Mouse (Mus musculus) hindbrain, postnatal 0 days (tissue): ENCODE measurements around the gene Hrh2. TPM values are rescaled to one million over a fixed set of nuclear protein-coding genes. Genes with fewer than 3 reads are reported as not detected.

Source experiments
- ATAC-seq: fragments of 200-750 bp; cut with Nextera tagmentation; 2 replicates; pipeline ENCODE4 v1.8.0; 2017; ENCODE audit warnings: mild to moderate bottlenecking, moderate TSS enrichment, moderate library complexity
- DNase-seq: peaks from one replicate; pipeline ENCODE4 v3.0.0-alpha.2; 2015; ENCODE audit warnings: low spot score
- H3K27ac ChIP-seq: fragments of 300-500 bp; sonication (generic); 2 replicates; pipeline ENCODE4 v1.5.1; 2014; ENCODE audit warnings: mild to moderate bottlenecking
- H3K27me3 ChIP-seq: fragments of 300-500 bp; sonication (generic); 2 replicates; pipeline ENCODE4 v1.6.1; 2014; ENCODE audit warnings: low read length, mixed read lengths; ENCODE audit not compliant: insufficient read depth
- H3K36me3 ChIP-seq: fragments of 300-500 bp; sonication (generic); 2 replicates; pipeline ENCODE4 v1.6.1; 2014; ENCODE audit warnings: low read length, mixed read lengths; ENCODE audit not compliant: insufficient read depth
- H3K4me1 ChIP-seq: fragments of 300-500 bp; sonication (generic); 2 replicates; pipeline ENCODE4 v1.6.1; 2014; ENCODE audit warnings: antibody characterized with exemption, low read length, mixed read lengths; ENCODE audit not compliant: insufficient read depth
- H3K4me2 ChIP-seq: fragments of 300-500 bp; sonication (generic); 2 replicates; pipeline ENCODE4 v1.6.1; 2014; ENCODE audit warnings: low read depth, mild to moderate bottlenecking, low read length, moderate library complexity, mixed read lengths
- H3K4me3 ChIP-seq: fragments of 300-500 bp; sonication (generic); 2 replicates; pipeline ENCODE4 v1.5.1; 2014; ENCODE audit warnings: low read length
- H3K9ac ChIP-seq: fragments of 300-500 bp; sonication (generic); replicated peaks from 2 replicates; pipeline ENCODE4 v1.6.1; 2014; ENCODE audit warnings: mild to moderate bottlenecking, low read length, moderate library complexity, mixed read lengths
- H3K9me3 ChIP-seq: fragments of 300-500 bp; sonication (generic); 2 replicates; pipeline ENCODE4 v1.6.1; 2016; ENCODE audit warnings: low read length, mixed read lengths
- CTCF ChIP-seq: IDR thresholded peaks from 2 replicates; pipeline ENCODE4 v1.5.1; 2016; ENCODE audit warnings: antibody characterized with exemption, control low read depth, low read depth
- WGBS: fragments of 180-500 bp; shearing (Covaris S2); extraction: QIAGEN DNeasy Blood & Tissue Kit; methylation state at CpG from one replicate; pipeline ENCODE4 v1.1.7; 2014; 5-methylcytosine and 5-hydroxymethylcytosine counted together
- polyA plus RNA-seq: library from polyadenylated mRNA; unstranded; fragments of >200 nt; fragmentation: Nextera tagmentation; extraction: Ambion mirVana; gene quantifications from 2 replicates; pipeline ENCODE4 v1.2.1, GENCODE M21; 2015
- total RNA-seq: library from RNA; depleted of rRNA; stranded (reverse); fragments of >200 nt; gene quantifications from 2 replicates; pipeline ENCODE4 v1.2.3, GENCODE M21; 2014

Gene Hrh2
- total and polyA plus RNA-seq, 2 experiments from 2014 or later = 0.98 to 2.9 TPM

GRCm38 (mm10) chr13:54193580-54193979, 1.7 kb downstream of the Hrh2 start:
- H3K4me3 ChIP-seq = no peak overlapping the region
- no peak overlapping the region for H3K27ac ChIP-seq
- no peaks in the 10 kb centered on the region for H3K9me3 ChIP-seq
- no peaks in the 10 kb centered on the region for H3K27me3 ChIP-seq
- H3K9ac ChIP-seq = no peak overlapping the region
- WGBS = 58% methylated on average over 5 of the region's 5 CpGs
- no peak overlapping the region for H3K4me2 ChIP-seq
- TF ChIP-seq CTCF = no peak
- DNase-seq (no peak), ATAC-seq (no peak)
- no peaks in the 10 kb centered on the region for H3K36me3 ChIP-seq
- no peaks in the 10 kb centered on the region for H3K4me1 ChIP-seq

- Histone ChIP-seq H3K4me2 (no peak overlapping the region), H3K27ac (no peak overlapping the region), H3K9me3 (no peaks in the 10 kb centered on the region), H3K4me1 (no peaks in the 10 kb centered on the region), H3K4me3 (no peak overlapping the region), H3K9ac (no peak overlapping the region), H3K36me3 (no peaks in the 10 kb centered on the region), H3K27me3 (no peaks in the 10 kb centered on the region)
- no peak for TF ChIP-seq CTCF
- DNase-seq (peak; percentile 20), ATAC-seq (peak; percentile 39)
- WGBS = 34% methylated on average over 9 of the region's 9 CpGs
Observed at GRCm38 (mm10) chr13:54199000-54199399, 7.1 kb downstream of the Hrh2 start.

- Histone ChIP-seq H3K9ac (no peak overlapping the region), H3K9me3 (no peaks in the 10 kb centered on the region), H3K4me3 (no peak overlapping the region), H3K27ac (no peak overlapping the region), H3K27me3 (no peaks in the 10 kb centered on the region), H3K36me3 (no peaks in the 10 kb centered on the region), H3K4me2 (no peak overlapping the region), H3K4me1 (no peaks in the 10 kb centered on the region)
- 59% methylated on average over 8 of the region's 8 CpGs for WGBS
- peak; percentile 74 for DNase-seq
- peak; percentile 78 for ATAC-seq
- TF ChIP-seq CTCF = no peak
Observed at GRCm38 (mm10) chr13:54202458-54202857, 10.5 kb downstream of the Hrh2 start.

GRCm38 (mm10) chr13:54203419-54203818, 11.5 kb downstream of the Hrh2 start:
- ATAC-seq = no peak
- Histone ChIP-seq H3K4me2 (no peak overlapping the region), H3K36me3 (no peaks in the 10 kb centered on the region), H3K9ac (no peak overlapping the region), H3K4me3 (no peak overlapping the region), H3K4me1 (no peaks in the 10 kb centered on the region), H3K9me3 (no peaks in the 10 kb centered on the region), H3K27ac (no peak overlapping the region), H3K27me3 (no peaks in the 10 kb centered on the region)
- no peak for DNase-seq
- 91% methylated on average over 2 of the region's 2 CpGs for WGBS
- TF ChIP-seq CTCF = no peak

- no peak for DNase-seq
- Histone ChIP-seq H3K36me3 (no peaks in the 10 kb centered on the region), H3K27ac (no peak overlapping the region), H3K27me3 (no peaks in the 10 kb centered on the region), H3K4me3 (no peak overlapping the region), H3K4me1 (peaks cover 3% of the 10 kb centered on the region; the same call in 1 of the 2 replicates), H3K9ac (no peak overlapping the region), H3K9me3 (no peaks in the 10 kb centered on the region), H3K4me2 (no peak overlapping the region)
- WGBS = 77% methylated on average over 7 of the region's 7 CpGs
- ATAC-seq = no peak
- TF ChIP-seq CTCF = no peak
Observed at GRCm38 (mm10) chr13:54205195-54205594, 13.3 kb downstream of the Hrh2 start.

- Histone ChIP-seq H3K4me1 (peaks cover 3% of the 10 kb centered on the region; the same call in 1 of the 2 replicates), H3K27ac (no peak overlapping the region), H3K4me2 (no peak overlapping the region), H3K27me3 (no peaks in the 10 kb centered on the region), H3K9ac (no peak overlapping the region), H3K9me3 (no peaks in the 10 kb centered on the region), H3K4me3 (no peak overlapping the region), H3K36me3 (no peaks in the 10 kb centered on the region)
- ATAC-seq (no peak), DNase-seq (no peak)
- 45% methylated on average over 9 of the region's 9 CpGs for WGBS
- TF ChIP-seq CTCF = no peak
Observed at GRCm38 (mm10) chr13:54206140-54206753, 14.3 kb downstream of the Hrh2 start.

- Histone ChIP-seq H3K4me3 (no peak overlapping the region), H3K4me2 (no peak overlapping the region), H3K36me3 (no peaks in the 10 kb centered on the region), H3K27ac (no peak overlapping the region), H3K9me3 (no peaks in the 10 kb centered on the region), H3K9ac (no peak overlapping the region), H3K4me1 (peaks cover 11% of the 10 kb centered on the region), H3K27me3 (no peaks in the 10 kb centered on the region)
- no peak for TF ChIP-seq CTCF
- WGBS = 46% methylated on average over 8 of the region's 8 CpGs
- DNase-seq = no peak
- no peak for ATAC-seq
Observed at GRCm38 (mm10) chr13:54209476-54210253, 17.7 kb downstream of the Hrh2 start.
